Mouse (Mus musculus) midbrain, embryonic 11.5 days (tissue): ENCODE results near the gene Npff. TPM values are rescaled to one million over a fixed set of nuclear protein-coding genes. Genes with fewer than 3 reads are reported as not detected.
A peak's percentile ranks its signal among the peaks of the same experiment; 100 is the strongest.

Experiments used
- ATAC-seq: fragments of 200-750 bp; cut with Nextera tagmentation; 2 replicates; pipeline ENCODE4 v1.8.0; 2017; ENCODE audit warnings: moderate TSS enrichment, moderate library complexity; ENCODE audit not compliant: low FRiP score
- DNase-seq: peaks from one replicate; pipeline ENCODE4 v3.0.0; 2015; ENCODE audit warnings: low spot score; ENCODE audit errors: missing footprints
- H3K27ac ChIP-seq: fragments of 300-500 bp; sonication (generic); 2 replicates; pipeline ENCODE4 v1.5.1; 2014; ENCODE audit warnings: low read depth, low read length
- H3K27me3 ChIP-seq: fragments of 300-500 bp; sonication (generic); 2 replicates; pipeline ENCODE4 v1.6.1; 2014; ENCODE audit warnings: mild to moderate bottlenecking, low read length, moderate library complexity, mixed read lengths; ENCODE audit not compliant: control insufficient read depth, insufficient read depth
- H3K36me3 ChIP-seq: fragments of 300-500 bp; sonication (generic); 2 replicates; pipeline ENCODE4 v1.6.1; 2014; ENCODE audit warnings: mild to moderate bottlenecking, low read length, moderate library complexity, mixed read lengths; ENCODE audit not compliant: control insufficient read depth, insufficient read depth
- H3K4me1 ChIP-seq: fragments of 300-500 bp; sonication (generic); 2 replicates; pipeline ENCODE4 v1.6.1; 2014; ENCODE audit warnings: low read length; ENCODE audit not compliant: control insufficient read depth, insufficient read depth
- H3K4me2 ChIP-seq: fragments of 300-500 bp; sonication (generic); 2 replicates; pipeline ENCODE4 v1.6.1; 2014; ENCODE audit warnings: mild to moderate bottlenecking, moderate library complexity
- H3K4me3 ChIP-seq: fragments of 300-500 bp; sonication (generic); 2 replicates; pipeline ENCODE4 v1.5.1; 2014; ENCODE audit warnings: low read depth, low read length
- H3K9ac ChIP-seq: fragments of 300-500 bp; sonication (generic); 2 replicates; pipeline ENCODE4 v1.6.1; 2014; ENCODE audit warnings: low read length
- H3K9me3 ChIP-seq: fragments of 300-500 bp; sonication (generic); 2 replicates; pipeline ENCODE4 v1.6.1; 2016; ENCODE audit warnings: low read length; ENCODE audit not compliant: control insufficient read depth
- WGBS: fragments of 180-500 bp; shearing (Covaris S2); extraction: QIAGEN DNeasy Blood & Tissue Kit; methylation state at CpG from one replicate; pipeline ENCODE4 v1.1.7; 2014; 5-methylcytosine and 5-hydroxymethylcytosine counted together
- polyA plus RNA-seq: library from polyadenylated mRNA; unstranded; fragments of >200 nt; fragmentation: Nextera tagmentation; extraction: Ambion mirVana; gene quantifications from 2 replicates; pipeline ENCODE4 v1.2.1, GENCODE M21; 2014

Gene Npff
- 0.98 and 1.9 TPM in 2 replicates for polyA plus RNA-seq

DNA sequence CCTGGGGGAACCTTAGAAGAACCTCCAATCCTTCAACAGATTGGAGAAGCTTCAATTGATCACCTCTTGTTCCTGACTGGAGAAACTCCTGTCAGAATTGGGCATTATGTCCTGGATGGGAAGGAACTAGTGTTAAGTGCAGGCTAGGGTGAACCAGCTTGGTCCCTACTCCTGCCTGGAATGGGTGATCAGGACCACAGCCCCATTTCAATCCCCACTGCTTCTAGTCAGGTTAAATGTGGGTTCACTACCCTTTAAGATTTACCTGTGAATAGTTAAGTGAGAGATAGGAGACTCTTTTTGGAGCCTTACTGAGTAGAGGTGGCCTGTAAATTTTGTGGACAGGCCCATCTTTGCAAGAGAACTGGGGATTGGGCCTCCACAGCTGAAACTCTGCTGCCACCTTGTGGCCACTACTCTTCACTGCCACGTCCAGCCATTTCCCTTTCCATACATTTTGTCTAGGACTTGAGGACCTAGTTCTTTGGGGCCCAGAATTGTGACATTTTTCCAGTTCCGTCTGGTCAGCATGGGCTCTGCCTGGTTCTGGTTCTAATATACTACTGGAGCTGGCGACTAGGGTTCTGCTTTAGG lies at the start of gene Npff:
TSS of gene Npff (minus strand) at position 51 of the 594 bp plus-strand sequence.
- no peak within 1 kb of the TSS for H3K27ac ChIP-seq
- no peaks in the 10 kb centered on the region for H3K27me3 ChIP-seq
- H3K36me3 ChIP-seq, result peaks cover 3% of the 10 kb centered on the region; the same call in 1 of the 2 replicates
- 6% methylated on average over 3 of the region's 3 CpGs for WGBS
- H3K9ac ChIP-seq, result no peak within 1 kb of the TSS
- ATAC-seq, result peak; percentile 54; the same call in 1 of the 2 replicates
- peak; percentile 98 for DNase-seq
- H3K4me2 ChIP-seq, result no peak within 1 kb of the TSS
- H3K4me3 ChIP-seq, result no peak within 1 kb of the TSS
- H3K9me3 ChIP-seq, result no peaks in the 10 kb centered on the region
- H3K4me1 ChIP-seq, result no peaks in the 10 kb centered on the region

DNA sequence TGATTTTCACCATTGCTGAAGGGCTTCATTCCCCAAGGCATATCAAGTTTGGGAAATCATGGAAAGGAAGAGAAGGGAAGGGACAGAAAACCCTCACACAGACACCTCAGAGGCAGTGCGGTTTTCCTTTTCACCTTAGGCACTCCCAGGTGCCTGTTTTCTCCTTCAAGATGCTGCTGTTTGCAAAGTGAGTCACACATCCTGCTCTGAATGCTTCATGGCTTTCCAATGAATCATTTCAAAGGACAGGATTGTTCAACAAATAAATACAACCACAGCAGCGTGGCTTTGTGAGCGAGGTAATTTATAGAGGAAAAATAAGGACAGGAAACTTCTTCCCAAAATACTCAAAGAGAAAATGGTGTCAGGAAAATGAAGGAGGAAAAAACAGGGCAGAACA lies 47.3 kb upstream of the Npff start:
- ATAC-seq, result no peak
- 90% methylated on average over 3 of the region's 3 CpGs for WGBS
- H3K4me3 ChIP-seq, result no peak overlapping the region
- no peak for DNase-seq
- H3K4me2 ChIP-seq, result no peak overlapping the region
- H3K27me3 ChIP-seq, result no peaks in the 10 kb centered on the region
- no peak overlapping the region for H3K9ac ChIP-seq
- H3K4me1 ChIP-seq, result no peaks in the 10 kb centered on the region
- no peaks in the 10 kb centered on the region for H3K9me3 ChIP-seq
- H3K36me3 ChIP-seq, result no peaks in the 10 kb centered on the region
- no peak overlapping the region for H3K27ac ChIP-seq

- no peaks in the 10 kb centered on the region for H3K9me3 ChIP-seq
- 90% methylated on average over 2 of the region's 2 CpGs for WGBS
- H3K27ac ChIP-seq, result no peak overlapping the region
- H3K27me3 ChIP-seq, result no peaks in the 10 kb centered on the region
- H3K4me2 ChIP-seq, result no peak overlapping the region
- 0 out of 2 replicates have a peak, but pooled peaks cover 3% of the 10 kb centered on the region for H3K36me3 ChIP-seq
- DNase-seq (no peak), ATAC-seq (no peak)
- H3K9ac ChIP-seq, result no peak overlapping the region
- H3K4me1 ChIP-seq, result no peaks in the 10 kb centered on the region
- no peak overlapping the region for H3K4me3 ChIP-seq
Observed at GRCm38 (mm10) chr15:102567849-102568248, 43.1 kb upstream of the Npff start.

DNA sequence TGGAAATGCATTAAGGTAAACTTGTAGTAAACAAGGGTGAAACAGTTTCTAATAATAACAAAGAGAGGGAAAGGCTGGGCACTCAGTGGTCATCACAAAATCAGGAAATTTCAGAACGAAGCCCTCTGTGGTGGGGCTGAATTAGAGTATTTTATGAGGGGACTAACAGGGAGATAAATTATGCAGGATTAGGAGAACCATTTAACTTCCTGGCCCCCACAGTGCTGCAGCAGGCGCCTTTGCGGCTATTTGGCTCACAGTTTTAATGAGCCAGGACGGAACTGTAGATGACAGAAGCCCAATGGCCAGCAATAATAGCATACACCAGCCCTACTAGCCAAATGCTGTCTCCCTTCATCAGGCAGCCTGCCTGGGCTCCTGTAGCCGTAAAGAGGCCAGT lies 38.9 kb upstream of the Npff start:
- 0 out of 2 replicates have a peak, but pooled peaks cover 3% of the 10 kb centered on the region for H3K36me3 ChIP-seq
- peak; percentile 72 for DNase-seq
- H3K4me1 ChIP-seq, result no peaks in the 10 kb centered on the region
- ATAC-seq, result no peak
- no peak overlapping the region for H3K4me2 ChIP-seq
- no peak overlapping the region for H3K27ac ChIP-seq
- no peak overlapping the region for H3K9ac ChIP-seq
- 83% methylated on average over 5 of the region's 5 CpGs for WGBS
- H3K9me3 ChIP-seq, result no peaks in the 10 kb centered on the region
- H3K4me3 ChIP-seq, result no peak overlapping the region
- H3K27me3 ChIP-seq, result no peaks in the 10 kb centered on the region

- H3K4me3 ChIP-seq, result no peak overlapping the region
- WGBS, result 85% methylated on average over 3 of the region's 3 CpGs
Observed at GRCm38 (mm10) chr15:102563061-102563460, 38.3 kb upstream of the Npff start.

DNA sequence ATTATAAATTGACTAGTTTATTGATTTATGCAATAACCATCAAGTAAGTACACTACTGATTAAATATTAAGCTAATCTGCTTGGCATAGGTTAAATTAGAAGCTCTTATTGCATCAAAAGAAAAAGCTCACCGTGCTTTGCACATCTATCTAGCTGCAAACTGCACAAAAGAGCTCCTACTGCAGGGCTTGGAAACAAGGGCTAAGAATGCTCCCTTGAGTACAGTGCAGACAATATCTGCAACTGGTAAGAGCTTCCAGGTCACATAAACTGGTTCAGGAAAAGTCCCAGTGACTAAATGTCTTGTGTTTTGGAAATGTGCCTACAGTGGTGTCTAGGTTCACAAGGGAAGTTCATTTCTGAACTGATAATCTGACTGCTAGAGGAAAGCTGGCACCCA lies 37.7 kb upstream of the Npff start:
- H3K9me3 ChIP-seq, result no peaks in the 10 kb centered on the region
- no peak overlapping the region for H3K4me3 ChIP-seq
- no peak for ATAC-seq
- DNase-seq, result peak; percentile 57
- H3K4me2 ChIP-seq, result no peak overlapping the region
- H3K4me1 ChIP-seq, result no peaks in the 10 kb centered on the region
- peaks cover 3% of the 10 kb centered on the region; the same call in 1 of the 2 replicates for H3K36me3 ChIP-seq
- no peaks in the 10 kb centered on the region for H3K27me3 ChIP-seq
- H3K9ac ChIP-seq, result no peak overlapping the region
- no peak overlapping the region for H3K27ac ChIP-seq
- WGBS, result 97% methylated on average over 1 of the region's 1 CpGs

More at GRCm38 (mm10) chr15:102563061-102563460, 38.3 kb upstream of the Npff start:
- no peak overlapping the region for H3K9ac ChIP-seq
- no peaks in the 10 kb centered on the region for H3K4me1 ChIP-seq
- no peaks in the 10 kb centered on the region for H3K27me3 ChIP-seq
- DNase-seq, result peak; percentile 67
- 0 out of 2 replicates have a peak, but pooled peaks cover 3% of the 10 kb centered on the region for H3K36me3 ChIP-seq
- no peak overlapping the region for H3K27ac ChIP-seq
- H3K4me2 ChIP-seq, result no peak overlapping the region
- no peak for ATAC-seq
- no peaks in the 10 kb centered on the region for H3K9me3 ChIP-seq

- no peaks in the 10 kb centered on the region for H3K27me3 ChIP-seq
- DNase-seq (peak; percentile 10), ATAC-seq (no peak)
- peaks cover 11% of the 10 kb centered on the region; the same call in 1 of the 2 replicates for H3K36me3 ChIP-seq
- no peak overlapping the region for H3K4me3 ChIP-seq
- no peaks in the 10 kb centered on the region for H3K9me3 ChIP-seq
- no peaks in the 10 kb centered on the region for H3K4me1 ChIP-seq
- no peak overlapping the region for H3K27ac ChIP-seq
- no peak overlapping the region for H3K9ac ChIP-seq
- no peak overlapping the region for H3K4me2 ChIP-seq
Observed at GRCm38 (mm10) chr15:102557580-102557979, 32.8 kb upstream of the Npff start.

DNA sequence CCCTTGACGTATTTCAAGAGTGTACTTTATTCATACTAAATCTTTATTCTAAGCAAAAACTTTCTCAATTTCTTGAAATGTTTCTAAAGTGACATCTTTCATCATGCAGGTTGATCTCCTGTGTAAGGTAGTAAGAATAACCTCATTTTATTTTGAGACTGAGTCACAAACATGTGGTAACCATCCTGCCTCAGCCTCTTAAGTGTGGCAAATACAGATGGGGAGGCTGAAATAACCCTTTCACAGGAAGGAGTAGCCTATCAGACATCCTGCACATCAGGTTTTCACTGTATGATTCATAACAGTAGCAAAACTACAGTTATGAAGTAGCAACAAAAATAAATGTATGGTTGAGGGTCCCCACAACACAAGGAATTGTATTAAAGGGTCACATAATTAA lies 30.8 kb upstream of the Npff start:
- peaks cover 11% of the 10 kb centered on the region; the same call in 1 of the 2 replicates for H3K36me3 ChIP-seq
- no peaks in the 10 kb centered on the region for H3K9me3 ChIP-seq
- H3K27me3 ChIP-seq, result no peaks in the 10 kb centered on the region
- H3K4me2 ChIP-seq, result no peak overlapping the region
- H3K4me1 ChIP-seq, result no peaks in the 10 kb centered on the region
- ATAC-seq (no peak), DNase-seq (peak; percentile 19)
- no peak overlapping the region for H3K27ac ChIP-seq
- WGBS, result 96% methylated on average over 1 of the region's 1 CpGs
- H3K4me3 ChIP-seq, result no peak overlapping the region
- H3K9ac ChIP-seq, result no peak overlapping the region

- no peaks in the 10 kb centered on the region for H3K4me1 ChIP-seq
- ATAC-seq, result no peak
Observed at GRCm38 (mm10) chr15:102552599-102552998, 27.9 kb upstream of the Npff start.

More at GRCm38 (mm10) chr15:102552599-102552998, 27.9 kb upstream of the Npff start:
- H3K4me2 ChIP-seq, result no peak overlapping the region
- H3K9me3 ChIP-seq, result no peaks in the 10 kb centered on the region
- no peaks in the 10 kb centered on the region for H3K27me3 ChIP-seq
- no peak overlapping the region for H3K4me3 ChIP-seq
- no peak overlapping the region for H3K9ac ChIP-seq
- H3K27ac ChIP-seq, result no peak overlapping the region
- 91% methylated on average over 5 of the region's 5 CpGs for WGBS
- peak; percentile 35 for DNase-seq
- peaks cover 11% of the 10 kb centered on the region; the same call in 1 of the 2 replicates for H3K36me3 ChIP-seq
